Mouse (Mus musculus) small intestine, adult 2 months (tissue): Measurements from ENCODE around the gene Zfp617.

Experiments used
- CTCF ChIP-seq: fragments of 200-500 bp; IDR thresholded peaks from 2 replicates; pipeline ENCODE4 v1.5.1; 2012; ENCODE audit warnings: low read depth, mild to moderate bottlenecking, control low read depth, inconsistent platforms, low read length, moderate library complexity, mixed read lengths; ENCODE audit not compliant: insufficient replicate concordance, insufficient read length; ENCODE audit errors: extremely low read depth
- POLR2A ChIP-seq: fragments of 200-500 bp; IDR thresholded peaks from 2 replicates; pipeline ENCODE4 v1.6.1; 2012; ENCODE audit warnings: low read depth, mild to moderate bottlenecking, control low read depth, inconsistent platforms, low read length, moderate library complexity

DNA sequence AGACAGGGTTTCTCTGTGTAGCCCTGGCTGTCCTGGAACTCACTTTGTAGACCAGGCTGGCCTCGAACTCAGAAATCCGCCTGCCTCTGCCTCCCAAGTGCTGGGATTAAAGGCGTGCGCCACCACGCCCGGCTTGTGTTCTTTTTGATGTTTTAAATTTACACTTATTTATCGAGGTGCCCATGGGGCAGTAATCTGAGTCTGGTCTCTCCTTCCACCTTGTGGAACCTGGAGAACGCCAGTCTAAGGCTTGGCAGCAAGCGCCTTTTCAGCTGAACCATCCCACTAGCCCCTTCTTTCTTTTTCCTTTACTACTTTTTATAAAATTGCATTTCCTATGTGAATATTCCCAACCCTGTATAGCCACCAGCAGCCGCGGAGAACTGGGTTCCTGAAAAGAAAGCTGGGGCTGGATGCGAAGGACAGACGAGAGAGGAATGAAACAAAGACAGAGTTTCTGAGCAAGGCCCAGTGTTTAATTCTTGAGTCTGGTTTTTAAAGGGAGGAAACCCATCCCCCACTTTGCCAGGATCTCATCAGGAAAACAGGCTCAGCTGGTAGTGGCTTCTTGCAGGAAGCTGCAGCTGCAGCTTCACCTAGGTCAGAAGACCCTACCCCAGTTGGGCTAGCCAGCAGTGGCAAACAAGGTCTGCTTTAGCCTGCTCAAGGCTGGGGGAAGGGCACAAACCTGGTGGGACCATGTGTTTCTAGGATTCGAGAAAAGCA is 43.2 kb downstream of the Zfp617 start:
- TF ChIP-seq CTCF (no peak), POLR2A (no peak)
